Mouse (Mus musculus): ENCODE data around the gene Tmem203. TPM values are rescaled to one million over a fixed set of nuclear protein-coding genes. Genes with fewer than 3 reads are reported as not detected.
A peak's percentile ranks its signal among the peaks of the same experiment; 100 is the strongest.

Tmem203 gene
- polyA plus RNA-seq (2016; fragmentation: Nextera tagmentation; extraction: Ambion mirVana), result 15.9 and 17.9 TPM in 2 replicates

DNA sequence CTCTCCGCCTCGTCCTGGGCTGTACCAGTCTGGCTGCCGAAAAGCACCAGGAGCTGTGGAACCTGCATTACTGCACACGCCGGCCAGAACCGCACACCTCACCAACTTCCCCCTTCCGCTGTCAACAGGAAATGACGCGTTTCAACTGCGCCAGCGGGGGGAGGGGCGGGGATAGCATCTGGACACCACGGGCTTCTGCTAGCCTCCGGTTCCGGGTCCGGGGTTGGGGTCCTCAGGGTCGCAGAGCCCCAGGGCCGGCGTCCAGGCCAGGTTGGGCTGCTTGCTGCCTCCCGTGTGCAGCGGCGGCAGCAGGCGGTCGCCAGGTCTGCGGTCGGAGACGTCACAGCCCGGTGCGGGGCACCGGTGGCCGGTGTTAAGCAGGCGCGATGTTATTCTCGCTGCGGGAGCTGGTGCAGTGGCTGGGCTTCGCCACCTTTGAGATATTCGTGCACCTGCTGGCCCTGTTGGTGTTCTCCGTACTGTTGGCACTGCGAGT is at the start of gene Tmem203:
TSS of gene Tmem203 (plus strand) at position 156 of the 496 bp plus-strand sequence.
- DNase-seq (ENCODE audit: extremely low spot score, low spot score), result peak; percentile 93
- peak within 1 kb of the TSS; percentile 88 for H3K4me3 ChIP-seq
- H3K36me3 ChIP-seq (replicated peaks), result peaks cover 34% of the 10 kb centered on the region
- H3K9me3 ChIP-seq, result no peaks in the 10 kb centered on the region
- peaks cover 19% of the 10 kb centered on the region for H3K4me1 ChIP-seq
- WGBS, result under 1% methylated on average over 39 of the region's 39 CpGs
- H3K27ac ChIP-seq, result peak within 1 kb of the TSS; percentile 92
- no peaks in the 10 kb centered on the region for H3K27me3 ChIP-seq (ENCODE audit: poor library complexity, severe bottlenecking)

DNA sequence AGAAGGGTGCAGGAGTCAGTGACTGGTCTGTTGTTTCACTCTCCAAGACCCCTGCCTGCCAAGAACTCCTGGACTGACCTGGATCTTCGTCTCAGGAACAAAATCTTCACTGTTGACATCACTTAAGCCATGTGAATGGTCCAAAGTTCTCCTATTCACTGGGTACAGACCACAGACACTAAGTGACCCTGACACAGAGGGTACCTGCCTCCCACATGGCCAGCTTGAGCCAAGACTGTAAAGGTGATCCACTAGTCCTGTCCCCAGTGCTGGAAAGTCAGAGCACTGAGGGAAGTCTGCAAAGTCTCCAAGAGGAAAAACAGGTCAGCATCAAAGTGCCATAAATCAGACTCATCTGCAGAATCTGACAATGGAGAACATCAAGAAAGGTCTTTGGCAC is 47.6 kb upstream of the Tmem203 start:
- H3K4me3 ChIP-seq, result no peak overlapping the region
- H3K27ac ChIP-seq, result no peak overlapping the region
- H3K27me3 ChIP-seq (ENCODE audit: poor library complexity, severe bottlenecking), result peaks cover 6% of the 10 kb centered on the region
- DNase-seq (ENCODE audit: extremely low spot score, low spot score), result no peak
- WGBS, result 91% methylated on average over 1 of the region's 1 CpGs
- H3K4me1 ChIP-seq, result peaks cover 26% of the 10 kb centered on the region
- H3K36me3 ChIP-seq (replicated peaks), result peaks cover 71% of the 10 kb centered on the region
- no peaks in the 10 kb centered on the region for H3K9me3 ChIP-seq

GRCm38 (mm10) chr2:25210686-25211085 is 44.6 kb upstream of the Tmem203 start:
- Histone ChIP-seq H3K27me3 (ENCODE audit: poor library complexity, severe bottlenecking) (peaks cover 22% of the 10 kb centered on the region), H3K27ac (peak overlapping the region; percentile 99), H3K4me3 (peak overlapping the region; percentile 95), H3K36me3 (replicated peaks) (peaks cover 40% of the 10 kb centered on the region), H3K4me1 (peaks cover 26% of the 10 kb centered on the region), H3K9me3 (no peaks in the 10 kb centered on the region)
- no peak for DNase-seq (ENCODE audit: extremely low spot score, low spot score)
- WGBS, result 1% methylated on average over 24 of the region's 24 CpGs

DNA sequence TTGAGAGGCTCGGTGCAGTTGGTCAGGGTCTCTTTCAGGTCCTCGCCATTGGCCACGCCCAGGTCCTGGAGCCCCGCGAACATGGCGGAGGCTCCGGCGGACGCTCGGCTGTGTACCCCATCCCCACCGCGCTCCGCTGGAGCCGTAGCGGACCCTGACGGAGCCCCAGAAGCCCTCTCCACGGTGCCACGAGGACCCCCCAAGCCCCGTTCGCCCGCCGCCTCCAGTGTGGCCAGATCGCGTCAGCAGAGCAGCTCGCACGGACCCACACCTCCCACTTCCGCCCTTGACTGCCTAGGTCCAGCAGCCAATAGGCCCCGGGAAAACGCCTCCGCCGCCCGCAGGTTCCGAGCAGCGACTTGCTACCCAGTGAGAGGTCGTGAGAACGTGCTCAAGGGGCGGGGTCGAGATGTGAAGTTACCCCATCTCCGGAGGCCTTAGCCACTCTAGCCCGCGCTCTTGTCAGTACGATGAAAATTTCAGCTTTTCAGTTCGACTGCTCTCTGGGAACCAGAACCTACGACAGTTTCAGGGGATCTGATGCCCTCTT is 44.0 kb upstream of the Tmem203 start, which contains the start of gene Nelfb:
TSS of gene Nelfb (minus strand) at position 369 of the 550 bp plus-strand sequence.
- under 1% methylated on average over 44 of the region's 44 CpGs for WGBS
- no peaks in the 10 kb centered on the region for H3K9me3 ChIP-seq
- H3K27ac ChIP-seq, result peak within 1 kb of the TSS; percentile 99
- peaks cover 26% of the 10 kb centered on the region for H3K4me1 ChIP-seq
- H3K36me3 ChIP-seq (replicated peaks), result peaks cover 35% of the 10 kb centered on the region
- DNase-seq (ENCODE audit: extremely low spot score, low spot score), result peak; percentile 95
- peak within 1 kb of the TSS; percentile 95 for H3K4me3 ChIP-seq
- H3K27me3 ChIP-seq (ENCODE audit: poor library complexity, severe bottlenecking), result peaks cover 22% of the 10 kb centered on the region

DNA sequence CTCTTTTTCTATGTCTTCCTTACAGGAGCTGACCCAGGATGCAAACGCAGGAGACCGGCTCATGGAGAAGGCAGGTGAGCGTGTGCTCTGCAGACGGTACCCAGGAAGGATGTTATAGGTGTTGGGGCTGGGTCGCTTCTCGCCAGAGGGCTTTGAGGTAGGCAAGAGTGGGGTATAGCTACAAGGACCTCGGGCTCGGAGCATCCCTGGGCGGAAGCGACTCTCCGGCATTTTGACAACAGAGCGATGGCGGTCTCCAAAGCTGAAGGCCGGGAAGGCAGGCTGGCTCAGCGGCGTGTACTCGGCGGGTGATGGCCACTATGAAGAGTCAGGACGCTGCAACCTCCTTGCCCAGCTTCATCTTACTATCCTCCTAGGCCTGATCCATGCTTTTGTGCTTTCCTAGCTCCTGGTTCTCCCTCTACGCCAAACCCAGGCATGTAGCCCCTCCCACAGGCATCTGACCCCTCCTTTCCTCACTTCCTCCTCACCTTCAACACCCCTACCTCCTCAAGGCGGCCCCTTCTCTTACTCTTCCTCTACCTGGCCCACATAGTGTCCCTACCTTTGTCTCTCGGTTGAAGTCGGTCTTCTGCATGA is 41.9 kb upstream of the Tmem203 start:
- DNase-seq (ENCODE audit: extremely low spot score, low spot score), result no peak
- Histone ChIP-seq H3K9me3 (no peaks in the 10 kb centered on the region), H3K4me1 (peaks cover 26% of the 10 kb centered on the region), H3K27ac (no peak overlapping the region), H3K4me3 (peak overlapping the region; percentile 2; the same call in 1 of the 2 replicates), H3K36me3 (replicated peaks) (peaks cover 14% of the 10 kb centered on the region), H3K27me3 (ENCODE audit: poor library complexity, severe bottlenecking) (peaks cover 22% of the 10 kb centered on the region)
- WGBS, result 67% methylated on average over 23 of the region's 23 CpGs

DNA sequence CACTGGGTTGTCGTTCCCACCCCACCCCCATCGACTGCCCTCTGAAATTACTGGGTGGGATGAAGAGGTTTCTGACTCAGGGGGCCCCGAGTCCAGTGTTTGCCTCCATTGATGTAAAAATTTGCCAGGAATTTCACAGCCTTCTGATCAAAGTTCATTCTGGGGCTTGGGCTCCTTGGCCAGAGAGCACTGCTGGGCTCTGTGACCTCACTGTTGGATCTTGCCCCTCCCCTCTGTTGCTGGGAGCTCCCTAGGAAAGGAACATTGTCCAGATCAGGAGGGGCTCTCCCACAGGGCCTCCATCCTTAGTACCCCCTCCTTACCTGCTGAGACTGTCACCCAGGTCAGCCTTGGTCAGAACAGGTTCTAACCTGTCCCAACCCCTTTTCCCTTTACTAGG is 40.8 kb upstream of the Tmem203 start, which contains the start of gene Stpg3:
TSS of gene Stpg3 (minus strand) at position 194 of the 400 bp plus-strand sequence.
- peaks cover 4% of the 10 kb centered on the region; the same call in 1 of the 2 replicates for H3K36me3 ChIP-seq (replicated peaks)
- H3K9me3 ChIP-seq, result no peaks in the 10 kb centered on the region
- H3K27ac ChIP-seq, result no peak within 1 kb of the TSS
- no peak for DNase-seq (ENCODE audit: extremely low spot score, low spot score)
- H3K4me1 ChIP-seq, result peaks cover 26% of the 10 kb centered on the region
- peak within 1 kb of the TSS; percentile 2; the same call in 1 of the 2 replicates for H3K4me3 ChIP-seq
- peaks cover 22% of the 10 kb centered on the region for H3K27me3 ChIP-seq (ENCODE audit: poor library complexity, severe bottlenecking)
- 80% methylated on average over 3 of the region's 3 CpGs for WGBS

DNA sequence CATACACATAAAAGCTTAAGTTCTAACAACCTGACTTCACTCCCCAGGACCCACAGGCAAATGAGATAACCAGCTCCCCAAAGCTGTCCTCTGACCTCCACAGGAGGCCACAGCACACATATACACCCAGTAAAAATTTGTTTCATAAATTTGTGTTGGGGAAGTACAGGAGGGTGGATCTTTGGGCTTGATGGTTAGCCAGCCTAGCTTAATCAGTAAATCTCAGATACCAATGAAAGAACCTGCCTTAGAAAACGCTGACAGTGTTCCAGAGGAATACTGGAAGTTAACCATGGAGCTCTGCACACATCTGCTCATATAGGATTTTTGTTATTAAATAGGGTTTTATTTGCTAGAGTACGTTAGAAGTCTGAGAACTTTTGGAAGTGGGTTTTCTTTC is 37.6 kb upstream of the Tmem203 start:
- 63% methylated on average over 2 of the region's 2 CpGs for WGBS
- Histone ChIP-seq H3K9me3 (no peaks in the 10 kb centered on the region), H3K27me3 (ENCODE audit: poor library complexity, severe bottlenecking) (peaks cover 16% of the 10 kb centered on the region; the same call in 1 of the 2 replicates), H3K36me3 (replicated peaks) (peaks cover 15% of the 10 kb centered on the region), H3K27ac (no peak overlapping the region), H3K4me3 (no peak overlapping the region), H3K4me1 (peaks cover 9% of the 10 kb centered on the region)
- DNase-seq (ENCODE audit: extremely low spot score, low spot score), result no peak

- peaks cover 9% of the 10 kb centered on the region; the same call in 1 of the 2 replicates for H3K27me3 ChIP-seq (ENCODE audit: poor library complexity, severe bottlenecking)
- no peaks in the 10 kb centered on the region for H3K9me3 ChIP-seq
- DNase-seq (ENCODE audit: extremely low spot score, low spot score), result no peak
- H3K27ac ChIP-seq, result no peak within 1 kb of the TSS
- H3K4me1 ChIP-seq, result peaks cover 15% of the 10 kb centered on the region
- no peak within 1 kb of the TSS for H3K4me3 ChIP-seq
- peaks cover 23% of the 10 kb centered on the region for H3K36me3 ChIP-seq (replicated peaks)
These were observed 36.8 kb upstream of the Tmem203 start, which contains the start of gene Fam166a for GRCm38 (mm10) chr2:25218445-25218844. Gene Fam166a, plus strand, starts transcription at chr2:25218745.

DNA sequence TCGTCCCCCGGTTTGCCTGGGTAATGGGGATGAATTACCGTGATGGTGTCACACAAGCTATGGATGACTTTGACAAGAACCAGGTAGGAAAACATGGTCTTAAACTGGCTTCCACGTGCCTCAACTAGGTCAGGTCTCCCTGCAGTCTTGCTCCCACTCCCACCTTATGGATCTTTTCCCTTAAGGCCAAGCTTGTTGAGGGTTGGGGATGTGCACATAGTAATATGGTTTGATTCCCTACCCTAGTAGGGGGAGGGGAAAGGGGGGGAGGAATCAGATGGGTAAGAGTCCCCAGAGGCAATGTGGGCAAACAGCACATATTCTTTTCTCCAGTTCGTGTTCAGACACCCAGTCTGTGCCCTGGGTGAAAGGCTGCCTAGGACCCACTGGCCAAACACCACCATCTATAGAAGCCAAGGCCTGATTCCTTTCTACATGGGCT is 33.9 kb upstream of the Tmem203 start:
- Histone ChIP-seq H3K27ac (no peak overlapping the region), H3K36me3 (replicated peaks) (peaks cover 27% of the 10 kb centered on the region), H3K9me3 (no peaks in the 10 kb centered on the region), H3K27me3 (ENCODE audit: poor library complexity, severe bottlenecking) (no peaks in the 10 kb centered on the region), H3K4me1 (peaks cover 29% of the 10 kb centered on the region), H3K4me3 (no peak overlapping the region)
- no peak for DNase-seq (ENCODE audit: extremely low spot score, low spot score)
- WGBS, result 73% methylated on average over 5 of the region's 5 CpGs

DNA sequence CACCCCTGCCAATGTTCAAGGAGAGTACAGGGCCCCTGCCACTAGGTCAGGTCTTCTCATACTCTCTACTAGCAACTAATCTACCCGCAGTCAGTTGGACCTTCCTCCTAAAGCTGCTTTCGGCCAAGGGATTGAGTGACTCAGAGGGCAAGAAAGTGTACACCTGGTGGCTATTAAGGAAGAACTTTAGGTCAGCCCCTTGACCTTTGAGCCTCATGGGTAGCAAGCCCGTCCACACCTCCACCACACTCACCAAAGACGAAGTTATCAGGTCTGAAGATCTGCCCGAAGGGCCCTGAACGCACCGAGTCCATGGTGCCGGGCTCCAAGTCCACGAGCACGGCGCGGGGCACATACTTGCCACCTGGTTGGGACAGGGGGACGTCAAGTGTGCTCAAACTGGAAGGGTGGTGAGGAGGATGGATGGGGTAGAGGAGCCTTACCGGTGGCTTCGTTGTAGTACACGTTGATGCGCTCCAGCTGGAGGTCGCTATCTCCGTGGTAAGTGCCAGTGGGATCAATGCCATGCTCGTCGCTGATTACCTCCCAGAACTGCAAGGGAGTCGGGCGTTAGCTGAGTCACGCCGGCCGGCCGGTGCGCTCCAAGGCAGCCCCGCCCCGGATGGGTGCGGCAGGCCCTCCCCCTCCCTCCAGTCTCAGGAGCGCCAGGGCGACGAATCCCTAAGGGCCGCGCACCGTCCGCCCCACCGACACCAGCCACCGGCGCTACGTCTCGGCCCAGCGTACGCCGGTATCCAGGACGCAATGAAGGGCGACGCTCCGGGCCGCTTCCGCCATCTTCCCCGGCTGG is 31.4 kb upstream of the Tmem203 start:
- peak overlapping the region; percentile 97 for H3K27ac ChIP-seq
- 3% methylated on average over 51 of the region's 53 CpGs for WGBS
- H3K27me3 ChIP-seq (ENCODE audit: poor library complexity, severe bottlenecking), result no peaks in the 10 kb centered on the region
- peak overlapping the region; percentile 87 for H3K4me3 ChIP-seq
- peaks cover 37% of the 10 kb centered on the region for H3K4me1 ChIP-seq
- peaks cover 27% of the 10 kb centered on the region for H3K36me3 ChIP-seq (replicated peaks)
- H3K9me3 ChIP-seq, result no peaks in the 10 kb centered on the region
- peak; percentile 35 for DNase-seq (ENCODE audit: extremely low spot score, low spot score)

- no peaks in the 10 kb centered on the region for H3K27me3 ChIP-seq (ENCODE audit: poor library complexity, severe bottlenecking)
- peak within 1 kb of the TSS; percentile 87 for H3K4me3 ChIP-seq
- peak within 1 kb of the TSS; percentile 97 for H3K27ac ChIP-seq
- H3K36me3 ChIP-seq (replicated peaks), result peaks cover 27% of the 10 kb centered on the region
- no peak for DNase-seq (ENCODE audit: extremely low spot score, low spot score)
- under 1% methylated on average over 17 of the region's 17 CpGs for WGBS
- no peaks in the 10 kb centered on the region for H3K9me3 ChIP-seq
- peaks cover 40% of the 10 kb centered on the region for H3K4me1 ChIP-seq
These were observed 30.8 kb upstream of the Tmem203 start, which contains the start of gene Tubb4b for GRCm38 (mm10) chr2:25224492-25224765. Gene Tubb4b, minus strand, starts transcription at chr2:25224702.
